Mouse (Mus musculus) hindbrain, embryonic 16.5 days (tissue): ENCODE data around the gene Nav2. TPM values are rescaled to one million over a fixed set of nuclear protein-coding genes. Genes with fewer than 3 reads are reported as not detected.

Experiments used
- ATAC-seq: fragments of 200-750 bp; cut with Nextera tagmentation; 2 replicates; pipeline ENCODE4 v1.8.0; 2017; ENCODE audit warnings: moderate TSS enrichment, moderate library complexity
- H3K27ac ChIP-seq: fragments of 300-500 bp; sonication (generic); 2 replicates; pipeline ENCODE4 v1.5.1; 2014; ENCODE audit warnings: low read depth, mild to moderate bottlenecking, control low read depth, low read length, moderate library complexity
- H3K27me3 ChIP-seq: fragments of 300-500 bp; sonication (generic); replicated peaks from 2 replicates; pipeline ENCODE4 v1.6.1; 2014; ENCODE audit warnings: low read length; ENCODE audit not compliant: control insufficient read depth, insufficient read depth
- H3K36me3 ChIP-seq: fragments of 300-500 bp; sonication (generic); 2 replicates; pipeline ENCODE4 v1.6.1; 2014; ENCODE audit warnings: mild to moderate bottlenecking, low read length, moderate library complexity, mixed read lengths; ENCODE audit not compliant: control insufficient read depth, insufficient read depth
- H3K4me1 ChIP-seq: fragments of 300-500 bp; sonication (generic); 2 replicates; pipeline ENCODE4 v1.6.1; 2014; ENCODE audit warnings: low read depth, low read length; ENCODE audit not compliant: control insufficient read depth, insufficient read depth
- H3K4me2 ChIP-seq: fragments of 300-500 bp; sonication (generic); 2 replicates; pipeline ENCODE4 v1.6.1; 2014; ENCODE audit warnings: mild to moderate bottlenecking, low read length, control low read depth, moderate library complexity
- H3K4me3 ChIP-seq: fragments of 300-500 bp; sonication (generic); 2 replicates; pipeline ENCODE4 v1.5.1; 2014; ENCODE audit warnings: mild to moderate bottlenecking, low read length, control low read depth, moderate library complexity
- H3K9ac ChIP-seq: fragments of 300-500 bp; sonication (generic); 2 replicates; pipeline ENCODE4 v1.6.1; 2014; ENCODE audit warnings: low read depth, mild to moderate bottlenecking, control low read depth, low read length, moderate library complexity
- H3K9me3 ChIP-seq: fragments of 300-500 bp; sonication (generic); 2 replicates; pipeline ENCODE4 v1.6.1; 2014; ENCODE audit warnings: mild to moderate bottlenecking, low read length, moderate library complexity; ENCODE audit not compliant: control insufficient read depth
- WGBS: fragments of 180-500 bp; shearing (Covaris S2); extraction: QIAGEN DNeasy Blood & Tissue Kit; methylation state at CpG from one replicate; pipeline ENCODE4 v1.1.7; 2014; 5-methylcytosine and 5-hydroxymethylcytosine counted together
- polyA plus RNA-seq: library from polyadenylated mRNA; unstranded; fragments of >200 nt; fragmentation: Nextera tagmentation; extraction: Ambion mirVana; gene quantifications from 2 replicates; pipeline ENCODE4 v1.2.1, GENCODE M21; 2015

Gene Nav2
- polyA plus RNA-seq, 1 experiment from 2014 or later, result 27.9 TPM

GRCm38 (mm10) chr7:49192061-49192695 lies 283.7 kb downstream of the Nav2 start:
- no peak for ATAC-seq
- no peaks in the 10 kb centered on the region for H3K9me3 ChIP-seq
- peak overlapping the region; percentile 19; the same call in 1 of the 2 replicates for H3K9ac ChIP-seq
- WGBS, result 89% methylated on average over 2 of the region's 2 CpGs
- peaks cover 36% of the 10 kb centered on the region for H3K4me1 ChIP-seq
- H3K4me2 ChIP-seq, result no peak overlapping the region
- no peak overlapping the region for H3K4me3 ChIP-seq
- H3K27ac ChIP-seq, result peak overlapping the region; percentile 84
- no peaks in the 10 kb centered on the region for H3K27me3 ChIP-seq
- no peaks in the 10 kb centered on the region for H3K36me3 ChIP-seq

DNA sequence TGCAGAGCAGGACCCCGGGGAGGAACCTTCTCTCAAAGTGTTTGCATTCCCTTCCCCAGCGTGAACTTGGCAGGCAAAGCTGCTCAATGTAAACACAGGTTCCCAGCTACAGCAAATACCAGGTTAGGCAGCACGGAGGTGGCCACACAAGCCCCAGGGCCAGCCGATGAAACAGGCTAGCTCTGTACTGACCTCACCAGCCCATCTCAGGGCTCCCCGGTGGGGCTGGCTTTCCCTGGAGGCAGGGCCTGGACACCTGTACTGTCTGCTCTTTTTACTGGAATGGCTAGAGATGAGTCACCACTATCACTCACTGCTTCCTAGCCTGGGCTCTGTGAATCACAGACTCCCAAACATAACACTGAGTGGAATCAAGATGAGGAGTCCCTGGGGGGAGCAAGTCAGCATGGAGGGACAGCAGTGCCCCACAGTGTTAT lies 287.2 kb downstream of the Nav2 start:
- H3K4me1 ChIP-seq, result peaks cover 25% of the 10 kb centered on the region
- no peak for ATAC-seq
- no peaks in the 10 kb centered on the region for H3K9me3 ChIP-seq
- no peak overlapping the region for H3K4me3 ChIP-seq
- WGBS, result 72% methylated on average over 5 of the region's 5 CpGs
- no peaks in the 10 kb centered on the region for H3K36me3 ChIP-seq
- H3K27ac ChIP-seq, result no peak overlapping the region
- no peak overlapping the region for H3K9ac ChIP-seq
- no peak overlapping the region for H3K4me2 ChIP-seq
- H3K27me3 ChIP-seq, result no peaks in the 10 kb centered on the region

GRCm38 (mm10) chr7:49199366-49199765 lies 290.9 kb downstream of the Nav2 start:
- Histone ChIP-seq H3K4me2 (no peak overlapping the region), H3K9me3 (no peaks in the 10 kb centered on the region), H3K4me1 (peaks cover 23% of the 10 kb centered on the region), H3K9ac (no peak overlapping the region), H3K27me3 (no peaks in the 10 kb centered on the region), H3K27ac (no peak overlapping the region), H3K4me3 (no peak overlapping the region), H3K36me3 (no peaks in the 10 kb centered on the region)
- peak; percentile 55 for ATAC-seq
- WGBS, result 17% methylated on average over 6 of the region's 6 CpGs

- Histone ChIP-seq H3K4me1 (peaks cover 23% of the 10 kb centered on the region), H3K27ac (no peak overlapping the region), H3K4me2 (no peak overlapping the region), H3K36me3 (no peaks in the 10 kb centered on the region), H3K27me3 (no peaks in the 10 kb centered on the region), H3K4me3 (no peak overlapping the region), H3K9ac (no peak overlapping the region), H3K9me3 (no peaks in the 10 kb centered on the region)
- ATAC-seq, result no peak
- 87% methylated on average over 6 of the region's 6 CpGs for WGBS
Measured at GRCm38 (mm10) chr7:49200270-49200669, 291.8 kb downstream of the Nav2 start.

GRCm38 (mm10) chr7:49202971-49203370 lies 294.5 kb downstream of the Nav2 start:
- Histone ChIP-seq H3K27ac (no peak overlapping the region), H3K36me3 (no peaks in the 10 kb centered on the region)
- ATAC-seq, result peak; percentile 28; the same call in 1 of the 2 replicates

GRCm38 (mm10) chr7:49204856-49205255 lies 296.3 kb downstream of the Nav2 start:
- 83% methylated on average over 3 of the region's 3 CpGs for WGBS
- H3K9me3 ChIP-seq, result no peaks in the 10 kb centered on the region
- no peak overlapping the region for H3K9ac ChIP-seq
- no peak overlapping the region for H3K27ac ChIP-seq
- no peaks in the 10 kb centered on the region for H3K27me3 ChIP-seq
- H3K36me3 ChIP-seq, result no peaks in the 10 kb centered on the region
- H3K4me1 ChIP-seq, result peaks cover 18% of the 10 kb centered on the region
- H3K4me2 ChIP-seq, result no peak overlapping the region
- no peak overlapping the region for H3K4me3 ChIP-seq
- no peak for ATAC-seq

More at GRCm38 (mm10) chr7:49202971-49203370, 294.5 kb downstream of the Nav2 start:
- Histone ChIP-seq H3K27me3 (no peaks in the 10 kb centered on the region), H3K4me1 (peaks cover 23% of the 10 kb centered on the region), H3K9ac (no peak overlapping the region), H3K9me3 (no peaks in the 10 kb centered on the region), H3K4me2 (no peak overlapping the region), H3K4me3 (no peak overlapping the region)
- 65% methylated on average over 4 of the region's 4 CpGs for WGBS

- 92% methylated on average over 1 of the region's 1 CpGs for WGBS
- no peaks in the 10 kb centered on the region for H3K27me3 ChIP-seq
- no peak overlapping the region for H3K27ac ChIP-seq
- no peaks in the 10 kb centered on the region for H3K9me3 ChIP-seq
- ATAC-seq, result no peak
- no peak overlapping the region for H3K4me3 ChIP-seq
- H3K9ac ChIP-seq, result no peak overlapping the region
- H3K4me2 ChIP-seq, result no peak overlapping the region
- no peaks in the 10 kb centered on the region for H3K36me3 ChIP-seq
- peaks cover 14% of the 10 kb centered on the region for H3K4me1 ChIP-seq
Measured at GRCm38 (mm10) chr7:49205551-49205950, 297.0 kb downstream of the Nav2 start.

- Histone ChIP-seq H3K4me3 (no peak overlapping the region), H3K9ac (no peak overlapping the region), H3K27me3 (no peaks in the 10 kb centered on the region), H3K36me3 (no peaks in the 10 kb centered on the region), H3K9me3 (no peaks in the 10 kb centered on the region), H3K27ac (no peak overlapping the region), H3K4me2 (no peak overlapping the region), H3K4me1 (peaks cover 14% of the 10 kb centered on the region)
- 79% methylated on average over 5 of the region's 5 CpGs for WGBS
- ATAC-seq, result no peak
Measured at GRCm38 (mm10) chr7:49206775-49207676, 298.5 kb downstream of the Nav2 start.

DNA sequence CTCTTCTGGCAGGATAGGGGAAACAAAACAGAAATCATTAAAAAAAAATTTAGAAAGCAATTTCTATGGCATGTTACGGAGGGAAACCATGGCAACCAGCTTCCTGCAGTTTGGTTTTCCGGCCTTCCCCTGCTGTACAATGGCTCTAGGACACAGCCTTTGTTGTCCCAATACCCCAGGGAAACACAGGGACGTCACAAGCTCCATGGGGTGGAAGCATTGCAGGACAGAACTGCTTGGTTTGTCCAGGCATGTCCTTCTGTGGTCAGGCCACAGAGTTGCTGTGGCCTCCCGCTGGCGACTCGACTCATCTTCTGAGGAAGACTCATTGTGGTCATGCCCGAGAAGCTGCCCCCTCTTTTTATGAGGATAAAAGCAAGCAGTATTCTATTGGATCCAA lies 301.0 kb downstream of the Nav2 start:
- H3K36me3 ChIP-seq, result no peaks in the 10 kb centered on the region
- H3K27ac ChIP-seq, result 0 out of 2 replicates have a peak overlapping the region, but pooled peaks have one; percentile 13
- no peaks in the 10 kb centered on the region for H3K27me3 ChIP-seq
- H3K4me3 ChIP-seq, result no peak overlapping the region
- ATAC-seq, result peak; percentile 45; the same call in 1 of the 2 replicates
- peaks cover 4% of the 10 kb centered on the region; the same call in 1 of the 2 replicates for H3K4me1 ChIP-seq
- H3K4me2 ChIP-seq, result no peak overlapping the region
- WGBS, result 25% methylated on average over 7 of the region's 7 CpGs
- H3K9me3 ChIP-seq, result no peaks in the 10 kb centered on the region
- no peak overlapping the region for H3K9ac ChIP-seq
